Mouse (Mus musculus): ENCODE measurements around the gene Tcap. TPM values are rescaled to one million over a fixed set of nuclear protein-coding genes. Genes with fewer than 3 reads are reported as not detected.

Gene Tcap
- polyA plus RNA-seq, 1 experiment from 2014 or later, result 0.35 TPM

DNA sequence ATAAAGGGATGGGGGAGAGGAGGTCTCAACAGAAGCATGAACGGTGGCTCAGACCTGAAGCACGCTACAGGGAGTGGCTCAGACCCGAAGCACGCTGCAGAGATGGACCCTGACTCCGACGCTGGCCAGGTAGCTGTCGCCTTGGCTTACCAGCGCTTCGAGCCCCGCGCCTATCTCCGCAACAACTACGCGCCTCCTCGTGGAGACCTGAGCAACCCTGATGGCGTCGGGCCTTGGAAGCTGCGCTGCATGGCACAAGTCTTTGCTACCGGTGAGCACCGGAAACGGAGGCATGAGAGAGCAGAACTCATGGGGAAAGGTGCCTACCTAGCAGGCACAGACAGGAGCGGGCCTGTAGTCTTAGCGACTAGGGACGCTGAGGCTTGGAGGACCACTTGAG lies 3.0 kb downstream of the Tcap start:
- Histone ChIP-seq H3K4me1 (replicated peaks) (peaks cover 19% of the 10 kb centered on the region), H3K4me2 (peak overlapping the region; percentile 29), H3K27me3 (peaks cover 79% of the 10 kb centered on the region), H3K27ac (no peak overlapping the region), H3K9me3 (no peaks in the 10 kb centered on the region), H3K36me3 (0 out of 2 replicates have a peak, but pooled peaks cover 2% of the 10 kb centered on the region), H3K9ac (0 out of 2 replicates have a peak overlapping the region, but pooled peaks have one; percentile 43), H3K4me3 (peak overlapping the region; percentile 21)
- no peak for ATAC-seq (ENCODE audit: low FRiP score)
- 22% methylated on average over 24 of the region's 24 CpGs for WGBS

DNA sequence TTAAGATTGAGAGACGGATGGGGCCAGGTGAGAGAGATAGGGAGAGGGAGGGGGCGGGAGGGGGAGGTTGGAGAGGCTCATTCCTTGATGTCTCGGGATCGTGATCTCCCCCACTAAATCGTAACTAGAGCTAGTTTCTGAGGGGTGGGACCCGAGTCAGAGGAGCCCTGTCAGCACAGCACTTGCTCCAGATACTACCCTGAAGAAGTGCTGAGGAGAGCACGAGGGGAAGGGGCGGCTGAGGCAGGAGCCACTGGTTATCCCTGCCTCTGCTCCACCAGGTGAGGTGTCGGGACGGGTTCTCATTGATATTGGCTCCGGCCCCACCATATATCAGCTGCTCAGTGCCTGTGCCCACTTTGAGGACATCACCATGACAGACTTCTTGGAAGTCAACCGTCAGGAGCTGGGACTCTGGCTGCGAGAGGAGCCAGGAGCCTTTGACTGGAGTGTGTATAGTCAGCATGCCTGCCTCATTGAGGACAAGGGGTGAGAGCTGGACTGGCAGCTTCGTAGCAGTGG lies 3.5 kb downstream of the Tcap start:
- 62% methylated on average over 14 of the region's 14 CpGs for WGBS
- H3K36me3 ChIP-seq, result no peaks in the 10 kb centered on the region

DNA sequence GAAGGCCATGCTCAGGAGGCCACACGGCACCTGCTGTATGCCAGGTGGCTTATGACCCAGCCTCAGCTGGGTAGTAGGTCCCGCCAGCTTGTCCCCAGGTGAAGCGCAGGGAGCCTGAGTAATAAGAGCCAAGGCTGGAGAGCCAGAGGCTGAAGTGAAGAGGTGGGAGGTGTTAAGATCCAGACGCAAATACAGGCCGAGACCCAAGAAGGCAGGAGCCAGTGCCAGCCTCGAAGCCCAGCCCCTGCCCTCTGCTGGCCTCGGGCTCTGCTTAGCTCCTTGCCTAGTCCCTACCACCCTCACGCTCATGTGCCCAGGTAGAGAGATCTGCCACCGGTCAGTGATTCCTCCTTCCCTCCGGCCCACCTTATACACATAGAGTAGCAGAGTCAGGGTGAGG lies 4.7 kb downstream of the Tcap start:
- Histone ChIP-seq H3K36me3 (no peaks in the 10 kb centered on the region), H3K27me3 (peaks cover 92% of the 10 kb centered on the region), H3K4me3 (no peak overlapping the region), H3K27ac (no peak overlapping the region), H3K4me1 (replicated peaks) (peaks cover 22% of the 10 kb centered on the region), H3K9ac (no peak overlapping the region), H3K9me3 (no peaks in the 10 kb centered on the region), H3K4me2 (no peak overlapping the region)
- WGBS, result 81% methylated on average over 10 of the region's 10 CpGs
- ATAC-seq (ENCODE audit: low FRiP score), result no peak

More for the DNA sequence above, 3.5 kb downstream of the Tcap start:
- peaks cover 83% of the 10 kb centered on the region for H3K27me3 ChIP-seq
- H3K27ac ChIP-seq, result no peak overlapping the region
- no peaks in the 10 kb centered on the region for H3K9me3 ChIP-seq
- no peak overlapping the region for H3K4me3 ChIP-seq
- H3K4me2 ChIP-seq, result no peak overlapping the region
- peak overlapping the region; percentile 46 for H3K9ac ChIP-seq
- H3K4me1 ChIP-seq (replicated peaks), result peaks cover 19% of the 10 kb centered on the region
- ATAC-seq (ENCODE audit: low FRiP score), result no peak

DNA sequence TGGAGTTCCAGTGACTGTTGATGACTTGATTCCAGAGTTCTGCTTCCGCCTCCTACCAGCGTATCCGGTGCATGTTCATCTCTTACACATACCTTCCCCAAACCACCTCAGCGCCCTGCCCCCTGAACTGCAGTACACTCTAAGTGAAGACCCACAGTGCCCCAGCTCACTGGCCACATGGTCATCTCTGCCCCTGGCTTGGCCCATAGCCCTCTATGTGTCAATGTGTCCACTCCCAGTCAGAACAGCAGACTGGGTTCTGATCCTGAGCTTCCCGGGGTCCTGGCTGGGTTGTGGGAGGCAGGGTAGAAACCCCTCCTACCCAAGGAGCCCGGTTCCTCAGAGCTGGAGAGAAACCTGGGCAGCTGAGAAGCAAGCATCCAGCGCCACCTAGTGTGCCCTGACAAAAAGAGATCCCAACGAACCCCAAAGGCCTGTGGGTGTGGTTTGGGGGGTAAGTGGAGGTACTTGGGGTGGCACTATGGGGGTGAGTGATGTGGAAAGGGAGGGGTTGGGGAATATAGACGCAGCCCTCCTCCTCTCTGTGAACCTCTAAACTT lies 5.7 kb downstream of the Tcap start:
- Histone ChIP-seq H3K4me2 (no peak overlapping the region), H3K4me1 (replicated peaks) (peaks cover 32% of the 10 kb centered on the region), H3K4me3 (no peak overlapping the region), H3K27ac (no peak overlapping the region), H3K27me3 (peaks cover 86% of the 10 kb centered on the region), H3K9ac (no peak overlapping the region), H3K36me3 (no peaks in the 10 kb centered on the region), H3K9me3 (no peaks in the 10 kb centered on the region)
- ATAC-seq (ENCODE audit: low FRiP score), result no peak
- WGBS, result 19% methylated on average over 9 of the region's 9 CpGs

DNA sequence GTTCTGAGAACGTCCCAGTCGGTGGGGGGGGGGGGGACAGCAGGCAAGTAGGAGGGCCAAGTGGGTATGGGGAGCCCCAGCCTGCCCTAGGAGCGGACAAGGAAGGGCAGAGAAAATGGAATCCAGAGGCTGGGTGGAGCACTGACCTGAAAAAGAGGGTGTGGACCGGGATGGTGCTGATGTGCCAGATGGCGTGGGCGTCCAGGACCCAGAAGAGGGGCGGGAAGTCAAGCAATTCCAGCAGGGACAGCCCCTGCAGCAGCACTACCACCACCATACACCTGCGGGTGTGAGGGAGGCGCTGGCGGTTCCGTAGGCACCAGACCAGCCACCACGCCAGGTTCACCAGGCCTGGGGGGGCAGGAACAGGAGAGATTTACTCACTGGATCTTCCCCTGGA lies 6.5 kb downstream of the Tcap start:
- Histone ChIP-seq H3K4me1 (replicated peaks) (peaks cover 38% of the 10 kb centered on the region), H3K36me3 (no peaks in the 10 kb centered on the region), H3K4me3 (no peak overlapping the region), H3K4me2 (no peak overlapping the region), H3K27ac (no peak overlapping the region), H3K27me3 (peaks cover 78% of the 10 kb centered on the region), H3K9ac (0 out of 2 replicates have a peak overlapping the region, but pooled peaks have one; percentile 13), H3K9me3 (no peaks in the 10 kb centered on the region)
- ATAC-seq (ENCODE audit: low FRiP score), result no peak
- 73% methylated on average over 12 of the region's 12 CpGs for WGBS

DNA sequence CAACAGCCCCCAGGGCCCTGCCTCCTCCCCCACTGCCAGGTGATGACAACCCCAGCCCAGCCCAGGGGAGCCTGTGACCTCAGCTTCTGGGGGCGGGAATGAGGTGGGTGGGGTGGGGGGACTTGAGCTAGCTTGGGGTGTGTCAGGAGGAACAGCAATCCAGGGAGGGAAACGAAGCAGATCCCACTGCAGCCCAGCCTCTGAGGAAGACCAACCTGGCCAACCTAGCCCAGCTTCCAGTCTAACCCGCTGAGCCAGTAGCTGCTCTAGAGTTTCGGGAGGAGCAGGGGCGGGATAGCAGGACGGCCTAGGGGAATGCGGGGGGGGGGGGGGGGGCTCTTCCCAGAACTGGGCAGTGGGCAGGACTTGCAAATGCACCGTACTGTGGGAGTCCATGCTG lies 8.4 kb downstream of the Tcap start:
- H3K4me3 ChIP-seq, result no peak overlapping the region
- H3K4me1 ChIP-seq (replicated peaks), result peaks cover 33% of the 10 kb centered on the region
- no peaks in the 10 kb centered on the region for H3K9me3 ChIP-seq
- no peak overlapping the region for H3K4me2 ChIP-seq
- peaks cover 4% of the 10 kb centered on the region; the same call in 1 of the 2 replicates for H3K36me3 ChIP-seq
- no peak overlapping the region for H3K27ac ChIP-seq
- WGBS, result 17% methylated on average over 8 of the region's 8 CpGs
- H3K27me3 ChIP-seq, result peaks cover 59% of the 10 kb centered on the region
- H3K9ac ChIP-seq, result no peak overlapping the region
- no peak for ATAC-seq (ENCODE audit: low FRiP score)

DNA sequence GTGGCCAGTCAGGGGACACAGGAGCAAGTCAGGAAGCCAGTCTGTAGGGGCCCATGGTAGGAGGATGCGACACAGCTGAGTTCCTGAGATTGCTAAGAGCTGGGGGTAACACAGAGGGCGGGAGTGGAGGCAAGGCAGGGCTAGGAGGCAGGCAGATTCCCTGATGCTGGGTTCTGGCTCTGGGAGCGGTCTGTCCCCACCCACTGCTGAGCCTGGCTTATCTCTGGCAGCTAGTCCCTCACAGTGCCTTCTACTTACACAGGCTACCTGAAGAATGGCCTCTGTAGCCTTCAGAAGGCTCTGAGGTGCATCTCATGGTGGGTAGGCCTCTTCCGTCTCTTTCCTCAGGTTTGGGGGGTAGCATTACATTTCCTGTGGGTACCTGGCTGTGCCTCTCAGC lies 9.0 kb downstream of the Tcap start:
- peaks cover 53% of the 10 kb centered on the region for H3K27me3 ChIP-seq
- no peak overlapping the region for H3K9ac ChIP-seq
- H3K4me3 ChIP-seq, result no peak overlapping the region
- no peak overlapping the region for H3K4me2 ChIP-seq
- H3K36me3 ChIP-seq, result peaks cover 8% of the 10 kb centered on the region
- H3K4me1 ChIP-seq (replicated peaks), result peaks cover 27% of the 10 kb centered on the region
- no peak for ATAC-seq (ENCODE audit: low FRiP score)
- H3K9me3 ChIP-seq, result no peaks in the 10 kb centered on the region
- WGBS, result 49% methylated on average over 4 of the region's 4 CpGs
- no peak overlapping the region for H3K27ac ChIP-seq

DNA sequence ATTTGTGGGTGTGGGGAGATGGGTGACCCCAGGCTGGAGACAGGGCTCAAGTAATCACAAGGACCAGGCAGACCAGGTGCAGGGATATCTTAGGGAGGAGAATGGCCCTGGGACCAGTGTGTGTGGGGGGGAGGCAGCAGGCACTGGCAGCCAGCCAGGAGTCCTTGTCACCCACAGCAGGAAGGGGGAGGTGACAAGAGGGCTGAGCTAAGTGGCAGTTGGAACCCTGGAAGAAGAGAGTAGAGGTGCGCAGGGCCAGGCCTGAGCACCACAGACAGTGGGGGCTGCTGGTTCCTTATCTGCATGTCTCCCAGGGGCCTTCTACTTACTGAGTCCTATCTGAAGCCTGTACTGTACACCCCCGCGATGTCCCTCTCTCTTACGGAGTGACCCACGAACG lies 9.7 kb downstream of the Tcap start:
- Histone ChIP-seq H3K9ac (peak overlapping the region; percentile 13; the same call in 1 of the 2 replicates), H3K4me1 (replicated peaks) (peaks cover 25% of the 10 kb centered on the region), H3K27ac (no peak overlapping the region), H3K9me3 (no peaks in the 10 kb centered on the region), H3K4me3 (no peak overlapping the region), H3K27me3 (peaks cover 46% of the 10 kb centered on the region), H3K36me3 (peaks cover 12% of the 10 kb centered on the region), H3K4me2 (no peak overlapping the region)
- ATAC-seq (ENCODE audit: low FRiP score), result no peak
- 69% methylated on average over 6 of the region's 6 CpGs for WGBS

DNA sequence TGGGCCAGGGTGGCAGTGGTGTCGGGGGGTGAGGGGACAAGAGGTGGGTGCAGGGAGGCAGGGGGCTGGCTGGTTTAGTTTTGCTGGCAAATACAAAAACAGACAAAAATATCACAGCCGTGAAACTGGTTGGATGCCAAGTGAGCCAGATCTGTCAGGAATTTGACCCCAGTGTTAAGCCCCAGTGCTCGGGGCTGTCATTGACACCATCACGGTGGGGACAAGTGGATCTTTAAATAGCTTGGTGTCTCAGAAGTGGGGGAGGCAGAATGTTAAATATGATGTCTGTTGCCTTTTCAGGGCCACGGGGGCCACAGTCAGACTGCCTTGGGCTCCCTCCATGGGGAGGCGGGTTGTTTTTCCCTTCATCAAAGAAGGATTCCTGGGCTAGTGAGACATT lies 10.7 kb downstream of the Tcap start:
- peaks cover 12% of the 10 kb centered on the region for H3K36me3 ChIP-seq

DNA sequence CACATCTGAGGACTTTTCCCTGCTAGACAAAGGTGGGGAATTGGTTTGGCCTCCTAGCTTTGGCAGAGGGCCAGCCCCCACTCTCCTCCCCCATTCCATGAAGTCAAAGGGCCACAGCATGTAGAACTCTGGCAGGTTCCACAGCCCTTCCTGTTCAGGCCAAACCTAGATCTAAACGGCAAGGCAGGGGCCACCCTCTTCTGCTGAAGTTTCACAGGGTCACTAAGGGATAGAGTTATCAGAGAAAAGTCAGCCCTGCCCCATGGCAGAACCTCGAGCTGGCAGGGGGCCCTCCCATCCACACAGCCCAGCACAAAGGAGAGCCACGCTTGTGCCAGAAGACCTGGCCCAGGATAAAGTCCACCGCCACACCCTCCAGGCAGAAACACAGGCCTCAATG lies 11.4 kb downstream of the Tcap start:
- Histone ChIP-seq H3K36me3 (peaks cover 12% of the 10 kb centered on the region), H3K4me1 (replicated peaks) (peaks cover 30% of the 10 kb centered on the region), H3K27ac (no peak overlapping the region), H3K27me3 (peaks cover 36% of the 10 kb centered on the region), H3K9me3 (no peaks in the 10 kb centered on the region), H3K9ac (peak overlapping the region; percentile 24; the same call in 1 of the 2 replicates), H3K4me3 (no peak overlapping the region), H3K4me2 (no peak overlapping the region)
- WGBS, result 62% methylated on average over 4 of the region's 4 CpGs
- ATAC-seq (ENCODE audit: low FRiP score), result no peak

More for the DNA sequence above, 10.7 kb downstream of the Tcap start:
- Histone ChIP-seq H3K4me2 (no peak overlapping the region), H3K4me3 (no peak overlapping the region), H3K27me3 (peaks cover 40% of the 10 kb centered on the region), H3K9ac (no peak overlapping the region), H3K27ac (no peak overlapping the region), H3K4me1 (replicated peaks) (peaks cover 23% of the 10 kb centered on the region), H3K9me3 (no peaks in the 10 kb centered on the region)
- 57% methylated on average over 6 of the region's 6 CpGs for WGBS
- no peak for ATAC-seq (ENCODE audit: low FRiP score)

DNA sequence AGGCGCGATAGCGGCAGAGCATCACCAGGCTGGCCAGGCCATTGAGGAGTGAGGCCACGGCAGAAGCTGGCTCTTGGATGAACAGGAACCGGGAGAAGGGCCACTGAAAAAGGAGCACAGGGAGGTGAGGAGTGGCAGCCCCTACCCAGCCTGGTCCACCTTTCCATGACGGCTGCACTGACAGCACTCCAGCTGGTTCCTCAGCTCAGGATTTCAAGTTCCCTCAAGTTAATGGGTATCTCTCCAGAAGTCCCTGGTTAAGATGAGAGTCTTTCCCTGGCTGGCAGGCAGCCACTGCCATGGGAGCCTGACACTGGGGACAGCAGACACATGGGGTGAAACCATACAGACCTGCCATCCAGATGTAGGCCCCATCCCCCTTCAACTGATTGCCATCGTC lies 14.3 kb downstream of the Tcap start:
- Histone ChIP-seq H3K9me3 (no peaks in the 10 kb centered on the region), H3K4me2 (no peak overlapping the region), H3K36me3 (peaks cover 12% of the 10 kb centered on the region), H3K27me3 (peaks cover 17% of the 10 kb centered on the region), H3K27ac (no peak overlapping the region), H3K4me1 (replicated peaks) (peaks cover 37% of the 10 kb centered on the region), H3K4me3 (no peak overlapping the region), H3K9ac (no peak overlapping the region)
- WGBS, result 92% methylated on average over 7 of the region's 7 CpGs
- no peak for ATAC-seq (ENCODE audit: low FRiP score)

DNA sequence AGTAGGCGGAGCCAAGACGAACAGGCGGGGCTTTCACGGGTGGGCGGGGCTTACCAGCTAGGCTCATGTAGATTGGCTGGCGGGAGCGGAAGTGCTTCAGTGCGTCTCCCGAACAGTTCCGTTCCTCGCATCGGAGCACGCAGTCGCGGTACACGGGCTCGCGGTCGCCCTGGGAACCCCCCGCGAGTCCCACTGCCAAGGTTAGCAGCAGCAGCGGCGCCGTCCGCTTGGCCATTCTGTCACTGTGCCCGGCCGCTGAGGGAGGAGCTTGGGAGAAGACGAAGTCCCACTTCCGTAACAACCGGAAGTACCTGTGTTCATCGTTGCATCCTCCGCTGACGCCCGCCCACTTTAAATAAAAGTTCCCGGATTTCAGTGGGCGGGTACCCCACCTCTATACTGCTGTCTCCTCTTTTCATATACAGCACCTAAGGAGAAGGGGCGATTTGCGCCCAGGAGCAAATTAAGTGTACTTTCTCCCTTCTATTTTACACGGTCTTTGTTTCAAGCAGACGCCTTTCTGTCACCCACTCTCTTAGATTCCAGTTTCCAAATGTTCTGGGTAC lies 16.6 kb downstream of the Tcap start, which contains the start of gene Pgap3:
TSS of gene Pgap3 (minus strand) at position 330 of the 566 bp plus-strand sequence.
- ATAC-seq (ENCODE audit: low FRiP score), result peak; percentile 92
- Histone ChIP-seq H3K36me3 (peaks cover 12% of the 10 kb centered on the region), H3K9me3 (no peaks in the 10 kb centered on the region), H3K4me2 (peak within 1 kb of the TSS; percentile 65), H3K27me3 (peaks cover 20% of the 10 kb centered on the region), H3K4me3 (peak within 1 kb of the TSS; percentile 61), H3K4me1 (replicated peaks) (peaks cover 17% of the 10 kb centered on the region), H3K27ac (peak within 1 kb of the TSS; percentile 97), H3K9ac (peak within 1 kb of the TSS; percentile 76)
- under 1% methylated on average over 40 of the region's 40 CpGs for WGBS

DNA sequence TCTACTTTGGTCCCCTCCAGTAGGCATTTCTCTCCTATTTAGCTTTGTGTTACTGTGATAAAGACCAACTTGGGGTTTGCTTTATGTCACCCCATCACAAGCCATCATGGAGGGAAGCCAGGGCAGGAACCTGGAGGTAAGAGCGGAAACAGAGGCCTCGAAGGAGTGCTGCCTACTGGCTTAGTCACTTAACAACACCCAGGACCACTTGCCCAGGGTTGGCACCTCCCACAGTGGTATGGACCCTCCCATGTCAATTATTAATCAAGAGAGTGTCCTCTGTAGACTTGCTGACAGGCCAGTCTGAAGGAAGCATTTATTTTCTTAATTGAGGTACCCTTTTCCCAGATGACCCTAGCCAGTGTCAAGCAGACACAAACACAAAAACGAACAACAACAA lies 17.2 kb downstream of the Tcap start:
- Histone ChIP-seq H3K27ac (peak overlapping the region; percentile 97), H3K4me2 (peak overlapping the region; percentile 65), H3K4me3 (peak overlapping the region; percentile 61), H3K36me3 (peaks cover 12% of the 10 kb centered on the region), H3K4me1 (replicated peaks) (peaks cover 15% of the 10 kb centered on the region), H3K27me3 (peaks cover 20% of the 10 kb centered on the region), H3K9me3 (no peaks in the 10 kb centered on the region), H3K9ac (peak overlapping the region; percentile 76)
- 60% methylated on average over 3 of the region's 3 CpGs for WGBS
- no peak for ATAC-seq (ENCODE audit: low FRiP score)
